Mouse (Mus musculus) kidney, embryonic 14.5 days (tissue): ENCODE results near the gene Cenpm. TPM values are rescaled to one million over a fixed set of nuclear protein-coding genes. Genes with fewer than 3 reads are reported as not detected.

Experiments used
- ATAC-seq: fragments of 200-750 bp; cut with Nextera tagmentation; 2 replicates; pipeline ENCODE4 v1.8.0; 2017; ENCODE audit warnings: moderate number of reproducible peaks, mild to moderate bottlenecking, moderate TSS enrichment, moderate library complexity; ENCODE audit not compliant: low FRiP score, low TSS enrichment
- H3K27ac ChIP-seq: fragments of 300-500 bp; sonication (generic); 2 replicates; pipeline ENCODE4 v1.5.1; 2014; ENCODE audit warnings: low read depth, mild to moderate bottlenecking, low read length, moderate library complexity, mixed read lengths
- H3K27me3 ChIP-seq: fragments of 300-500 bp; sonication (generic); 2 replicates; pipeline ENCODE4 v1.6.1; 2014; ENCODE audit warnings: mild to moderate bottlenecking, low read length; ENCODE audit not compliant: control insufficient read depth, insufficient read depth
- H3K36me3 ChIP-seq: fragments of 300-500 bp; sonication (generic); 2 replicates; pipeline ENCODE4 v1.6.1; 2014; ENCODE audit warnings: low read length, mixed read lengths; ENCODE audit not compliant: control insufficient read depth, insufficient read depth
- H3K4me1 ChIP-seq: fragments of 300-500 bp; sonication (generic); 2 replicates; pipeline ENCODE4 v1.6.1; 2014; ENCODE audit warnings: low read length, mixed read lengths; ENCODE audit not compliant: control insufficient read depth, insufficient read depth
- H3K4me2 ChIP-seq: fragments of 300-500 bp; sonication (generic); replicated peaks from 2 replicates; pipeline ENCODE4 v1.6.1; 2014; ENCODE audit warnings: low read depth, mild to moderate bottlenecking, low read length
- H3K4me3 ChIP-seq: fragments of 300-500 bp; sonication (generic); 2 replicates; pipeline ENCODE4 v1.5.1; 2014; ENCODE audit warnings: mild to moderate bottlenecking, low read length
- H3K9ac ChIP-seq: fragments of 300-500 bp; sonication (generic); 2 replicates; pipeline ENCODE4 v1.6.1; 2014; ENCODE audit warnings: low read depth, mild to moderate bottlenecking, low read length, moderate library complexity
- H3K9me3 ChIP-seq: fragments of 300-500 bp; sonication (generic); 2 replicates; pipeline ENCODE4 v1.6.1; 2016; ENCODE audit warnings: low read length; ENCODE audit not compliant: control insufficient read depth
- WGBS: fragments of 180-500 bp; shearing (Covaris S2); extraction: QIAGEN DNeasy Blood & Tissue Kit; methylation state at CpG from one replicate; pipeline ENCODE4 v1.1.7; 2014; 5-methylcytosine and 5-hydroxymethylcytosine counted together
- polyA plus RNA-seq: library from polyadenylated mRNA; unstranded; fragments of >200 nt; fragmentation: Nextera tagmentation; extraction: Ambion mirVana; gene quantifications from 2 replicates; pipeline ENCODE4 v1.2.1, GENCODE M21; 2014

The Cenpm gene
- polyA plus RNA-seq, 1 experiment from 2014 or later: 83.3 TPM

GRCm38 (mm10) chr15:82197246-82197750, 47.2 kb downstream of the Cenpm start:
- ATAC-seq: no peak
- no peak overlapping the region for H3K4me3 ChIP-seq
- H3K4me2 ChIP-seq: no peak overlapping the region
- H3K27ac ChIP-seq: no peak overlapping the region
- H3K27me3 ChIP-seq: no peaks in the 10 kb centered on the region
- WGBS: 95% methylated on average over 10 of the region's 10 CpGs
- no peaks in the 10 kb centered on the region for H3K4me1 ChIP-seq
- no peaks in the 10 kb centered on the region for H3K9me3 ChIP-seq
- H3K36me3 ChIP-seq: peaks cover 97% of the 10 kb centered on the region
- H3K9ac ChIP-seq: no peak overlapping the region

- Histone ChIP-seq H3K4me2 (no peak overlapping the region), H3K4me1 (no peaks in the 10 kb centered on the region), H3K9ac (no peak overlapping the region), H3K27ac (no peak overlapping the region), H3K36me3 (peaks cover 97% of the 10 kb centered on the region), H3K4me3 (no peak overlapping the region), H3K27me3 (no peaks in the 10 kb centered on the region), H3K9me3 (no peaks in the 10 kb centered on the region)
- no peak for ATAC-seq
- WGBS: 90% methylated on average over 12 of the region's 12 CpGs
Measured at GRCm38 (mm10) chr15:82196300-82196699, 48.2 kb downstream of the Cenpm start.

- Histone ChIP-seq H3K9me3 (no peaks in the 10 kb centered on the region), H3K36me3 (peaks cover 91% of the 10 kb centered on the region), H3K9ac (no peak overlapping the region), H3K4me2 (no peak overlapping the region), H3K4me3 (no peak overlapping the region), H3K4me1 (no peaks in the 10 kb centered on the region), H3K27ac (no peak overlapping the region), H3K27me3 (no peaks in the 10 kb centered on the region)
- 91% methylated on average over 8 of the region's 8 CpGs for WGBS
- ATAC-seq: no peak
Measured at GRCm38 (mm10) chr15:82192617-82193016, 51.9 kb downstream of the Cenpm start.

- Histone ChIP-seq H3K4me2 (no peak overlapping the region), H3K36me3 (peaks cover 88% of the 10 kb centered on the region), H3K27ac (no peak overlapping the region), H3K27me3 (no peaks in the 10 kb centered on the region), H3K4me3 (no peak overlapping the region), H3K4me1 (peaks cover 9% of the 10 kb centered on the region), H3K9me3 (no peaks in the 10 kb centered on the region), H3K9ac (no peak overlapping the region)
- no peak for ATAC-seq
- WGBS: 96% methylated on average over 10 of the region's 10 CpGs
Measured at GRCm38 (mm10) chr15:82188481-82189240, 55.9 kb downstream of the Cenpm start.

GRCm38 (mm10) chr15:82187924-82188323, 56.6 kb downstream of the Cenpm start:
- ATAC-seq: no peak
- 53% methylated on average over 1 of the region's 1 CpGs for WGBS

GRCm38 (mm10) chr15:82187401-82187800, 57.1 kb downstream of the Cenpm start:
- ATAC-seq: no peak

More at GRCm38 (mm10) chr15:82187924-82188323, 56.6 kb downstream of the Cenpm start:
- Histone ChIP-seq H3K9me3 (no peaks in the 10 kb centered on the region), H3K27ac (no peak overlapping the region), H3K9ac (no peak overlapping the region), H3K4me1 (peaks cover 9% of the 10 kb centered on the region), H3K4me3 (no peak overlapping the region), H3K27me3 (no peaks in the 10 kb centered on the region), H3K4me2 (no peak overlapping the region), H3K36me3 (peaks cover 88% of the 10 kb centered on the region)

GRCm38 (mm10) chr15:82186931-82187330, 57.6 kb downstream of the Cenpm start:
- Histone ChIP-seq H3K27ac (no peak overlapping the region), H3K4me2 (no peak overlapping the region), H3K4me3 (no peak overlapping the region), H3K36me3 (peaks cover 88% of the 10 kb centered on the region), H3K9ac (no peak overlapping the region), H3K4me1 (peaks cover 9% of the 10 kb centered on the region), H3K9me3 (peaks cover 4% of the 10 kb centered on the region; the same call in 1 of the 2 replicates), H3K27me3 (no peaks in the 10 kb centered on the region)
- ATAC-seq: no peak
- WGBS: 86% methylated on average over 5 of the region's 5 CpGs

More at GRCm38 (mm10) chr15:82187401-82187800, 57.1 kb downstream of the Cenpm start:
- H3K9ac ChIP-seq: no peak overlapping the region
- H3K9me3 ChIP-seq: no peaks in the 10 kb centered on the region; the same call in 1 of the 2 replicates
- no peaks in the 10 kb centered on the region for H3K27me3 ChIP-seq
- H3K4me2 ChIP-seq: no peak overlapping the region
- H3K36me3 ChIP-seq: peaks cover 88% of the 10 kb centered on the region
- peaks cover 9% of the 10 kb centered on the region for H3K4me1 ChIP-seq
- H3K27ac ChIP-seq: no peak overlapping the region
- H3K4me3 ChIP-seq: no peak overlapping the region
- WGBS: 89% methylated on average over 4 of the region's 4 CpGs

GRCm38 (mm10) chr15:82186131-82186530, 58.4 kb downstream of the Cenpm start:
- H3K4me2 ChIP-seq: no peak overlapping the region
- ATAC-seq: no peak
- 83% methylated on average over 14 of the region's 14 CpGs for WGBS
- H3K4me1 ChIP-seq: peaks cover 9% of the 10 kb centered on the region
- peaks cover 6% of the 10 kb centered on the region; the same call in 1 of the 2 replicates for H3K9me3 ChIP-seq
- H3K27ac ChIP-seq: no peak overlapping the region
- H3K27me3 ChIP-seq: no peaks in the 10 kb centered on the region
- no peak overlapping the region for H3K9ac ChIP-seq
- no peak overlapping the region for H3K4me3 ChIP-seq
- peaks cover 88% of the 10 kb centered on the region for H3K36me3 ChIP-seq

GRCm38 (mm10) chr15:82185062-82185783, 59.3 kb downstream of the Cenpm start:
- no peak overlapping the region for H3K4me3 ChIP-seq
- ATAC-seq: no peak
- peaks cover 93% of the 10 kb centered on the region for H3K36me3 ChIP-seq
- H3K9me3 ChIP-seq: peaks cover 6% of the 10 kb centered on the region; the same call in 1 of the 2 replicates
- no peak overlapping the region for H3K9ac ChIP-seq
- no peak overlapping the region for H3K27ac ChIP-seq
- H3K4me1 ChIP-seq: peaks cover 9% of the 10 kb centered on the region
- WGBS: 74% methylated on average over 14 of the region's 14 CpGs
- no peak overlapping the region for H3K4me2 ChIP-seq
- no peaks in the 10 kb centered on the region for H3K27me3 ChIP-seq
